Mouse (Mus musculus) ES-CJ7 (cell line): Measurements from ENCODE around the gene Ddx23.

Source experiments
- DNase-seq: peaks from one replicate; pipeline ENCODE4 v3.0.0; 2011; ENCODE audit warnings: low read depth, low spot score

The Ddx23 gene

DNA sequence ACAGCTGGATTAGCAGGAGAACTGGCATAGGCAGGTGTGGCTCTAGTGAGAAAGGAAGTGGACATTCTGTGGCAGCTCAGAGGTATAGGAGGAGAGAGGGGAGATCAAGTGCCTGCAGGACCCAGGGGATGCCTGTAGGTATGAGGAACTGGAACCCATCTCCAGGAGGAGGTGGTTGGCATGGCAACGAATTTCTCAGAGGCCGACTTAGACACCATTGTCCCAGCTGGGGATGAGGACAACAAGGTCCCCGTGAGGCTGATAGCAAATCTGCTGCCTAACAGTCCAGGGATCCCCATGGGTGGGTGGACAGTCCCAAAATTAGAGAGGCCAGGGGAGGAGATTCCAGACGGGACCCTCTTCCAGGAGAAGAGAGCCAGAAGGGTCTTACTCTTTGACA lies 29.8 kb downstream of the Ddx23 start:
- no peak for DNase-seq

DNA sequence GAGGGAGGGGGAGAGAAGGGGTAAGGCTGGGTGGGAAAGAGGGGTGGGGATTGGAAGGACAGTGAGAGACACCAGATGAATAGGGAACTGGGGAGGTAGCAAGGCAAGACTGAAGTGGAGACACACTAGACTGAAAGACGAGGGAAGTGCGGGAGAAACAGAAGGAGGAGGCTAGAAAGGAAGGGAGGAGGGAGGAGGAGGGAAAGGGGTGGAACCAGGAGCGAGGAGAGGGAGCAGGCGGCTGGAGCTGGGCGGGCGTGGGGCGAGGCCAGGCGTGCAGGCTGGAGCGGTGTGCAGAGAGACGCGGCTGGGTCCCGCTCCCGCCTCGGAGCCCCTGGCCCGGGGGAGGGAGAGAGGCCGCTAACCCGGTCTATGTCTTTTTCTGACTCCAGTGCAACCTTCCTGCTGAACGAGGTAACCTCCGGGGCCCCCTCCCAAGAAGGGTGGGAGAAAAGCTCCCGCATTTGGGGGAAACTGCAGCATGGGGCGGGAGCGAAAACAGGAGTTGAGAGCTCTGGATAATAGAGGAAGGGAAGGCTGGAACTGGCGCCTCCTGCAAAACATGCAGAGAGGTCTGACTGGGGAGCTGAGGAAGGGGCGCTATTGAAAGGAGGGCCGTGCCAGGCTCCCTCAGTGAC lies 30.5 kb downstream of the Ddx23 start:
- DNase-seq = peak; percentile 69

DNA sequence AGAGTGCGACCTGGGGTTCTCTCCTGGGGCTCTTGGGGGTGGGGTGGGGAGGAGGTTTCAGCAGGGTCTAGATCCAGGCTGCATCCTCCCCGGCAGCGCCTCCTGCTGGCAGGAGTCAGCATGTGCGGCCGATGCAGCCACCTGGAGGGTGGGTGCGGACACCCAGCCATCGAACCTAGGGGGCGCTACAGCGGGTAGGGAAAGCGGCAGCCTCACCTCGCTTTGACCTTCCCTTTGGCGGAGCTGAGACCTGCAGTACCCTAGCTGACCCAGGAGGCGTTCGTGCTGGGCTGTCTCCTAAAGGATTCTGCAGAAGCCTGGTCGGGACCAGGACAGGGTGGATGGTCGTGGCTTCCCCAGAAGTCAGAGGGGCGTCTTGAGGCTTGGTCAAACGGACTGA lies 31.2 kb downstream of the Ddx23 start:
- peak; percentile 97 for DNase-seq

DNA sequence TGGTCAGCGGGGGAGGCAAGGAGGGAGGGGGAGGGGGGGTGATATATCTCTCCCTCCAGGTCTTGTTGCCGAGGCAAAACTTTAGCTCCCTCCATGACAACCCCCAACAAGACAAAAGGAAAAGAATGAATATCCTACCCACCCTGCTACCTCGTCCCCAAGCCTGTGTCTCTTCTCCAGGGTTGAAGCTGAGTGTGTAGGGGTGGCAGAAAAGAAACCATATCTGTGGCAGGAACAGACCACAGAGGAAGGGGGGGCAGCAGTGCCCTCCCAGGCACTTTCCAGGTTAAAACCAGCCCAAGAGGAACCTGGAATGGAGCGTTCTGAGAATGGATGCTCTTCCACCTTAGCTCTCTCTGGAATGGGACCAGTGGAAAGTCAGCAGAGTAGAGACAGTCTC lies 32.2 kb downstream of the Ddx23 start, which contains the start of gene Cacnb3:
TSS of gene Cacnb3 (plus strand) at position 301 of the 400 bp plus-strand sequence.
- DNase-seq = no peak

DNA sequence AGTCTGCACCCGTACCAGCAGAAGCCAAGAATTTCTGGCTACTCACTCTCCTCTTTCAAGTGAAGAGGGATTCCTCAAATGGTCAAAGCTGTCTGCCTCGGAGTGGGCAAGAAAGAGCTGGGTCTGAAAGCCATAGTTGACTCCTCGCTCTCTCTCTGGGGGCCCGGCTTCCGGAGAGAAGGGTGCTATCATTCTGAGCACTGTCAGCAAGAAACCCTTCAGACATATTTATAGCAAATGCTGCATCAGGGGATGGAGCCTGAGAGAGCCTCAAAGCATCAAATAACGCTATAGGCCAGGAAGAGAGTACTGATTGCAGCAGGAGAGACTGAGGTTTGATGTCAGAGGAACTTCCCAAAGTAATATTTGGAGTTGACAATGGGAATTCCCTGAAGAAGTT lies 33.2 kb downstream of the Ddx23 start:
- no peak for DNase-seq

DNA sequence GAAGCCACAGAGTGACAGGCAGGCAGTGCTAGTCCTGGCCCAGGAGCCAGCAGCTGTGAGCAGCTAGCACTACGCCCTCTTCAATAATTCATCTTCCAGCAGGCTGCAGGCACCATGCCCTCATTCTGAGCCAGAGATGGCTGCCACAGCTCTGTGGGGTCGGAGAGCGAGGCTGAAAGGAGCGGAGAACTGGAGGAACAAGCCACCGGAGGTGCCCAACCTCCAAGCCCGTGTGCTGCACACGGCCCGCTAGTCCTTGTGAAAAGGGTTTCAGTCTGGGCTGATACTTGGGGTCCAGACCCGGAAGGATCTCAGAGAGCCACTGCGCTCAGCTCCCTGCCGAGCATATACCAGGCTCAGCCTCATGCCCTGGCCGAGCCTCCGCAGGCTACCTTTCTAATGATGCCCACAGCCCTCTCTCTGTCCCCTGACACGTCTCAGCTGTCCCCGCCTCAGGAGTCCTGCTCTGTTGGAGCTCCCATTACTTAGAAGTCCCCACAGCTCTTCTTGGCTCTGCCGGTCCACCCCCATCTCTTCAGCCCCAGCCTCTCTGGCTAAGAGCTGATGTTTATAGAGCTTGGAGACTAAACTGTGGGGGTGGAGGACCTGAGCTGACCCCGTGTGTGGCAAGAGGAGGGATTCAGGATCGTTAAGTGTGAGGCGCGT lies 34.0 kb downstream of the Ddx23 start:
- DNase-seq = peak; percentile 40

DNA sequence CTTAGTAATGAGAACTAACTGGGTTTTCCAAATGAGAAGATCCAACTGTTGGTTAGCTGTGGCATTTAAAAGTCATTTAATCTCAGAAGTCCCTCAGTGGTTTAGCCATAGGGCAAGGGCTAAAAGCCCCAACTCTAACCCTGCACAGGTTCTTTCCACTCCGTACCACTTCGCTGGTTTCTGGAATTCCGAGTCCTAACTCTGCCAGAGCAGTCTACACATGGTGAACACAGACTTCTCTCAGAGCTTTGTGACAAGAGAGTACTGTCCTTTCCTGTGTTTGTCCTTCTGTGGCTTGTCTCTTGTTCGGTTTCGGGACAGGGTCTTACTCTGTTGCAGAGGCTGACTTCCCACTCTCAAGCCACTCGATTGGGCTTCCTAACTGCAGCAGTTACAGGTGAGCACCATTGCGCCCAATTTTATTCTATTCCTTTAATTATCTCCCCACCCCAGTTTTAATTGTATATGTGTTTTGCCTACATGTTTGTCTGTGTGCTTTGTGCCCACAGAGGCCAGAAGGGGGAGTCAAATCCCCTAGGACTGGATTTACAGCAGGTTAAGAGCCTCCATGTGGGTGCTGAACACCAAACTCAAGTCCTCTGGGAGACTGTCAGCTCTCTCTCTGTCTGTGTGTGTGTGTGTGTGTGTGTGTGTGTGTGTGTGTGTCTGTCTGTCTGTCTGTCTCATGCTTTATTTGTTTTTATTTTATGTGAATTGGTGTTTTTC lies 36.0 kb downstream of the Ddx23 start:
- peak; percentile 75 for DNase-seq

DNA sequence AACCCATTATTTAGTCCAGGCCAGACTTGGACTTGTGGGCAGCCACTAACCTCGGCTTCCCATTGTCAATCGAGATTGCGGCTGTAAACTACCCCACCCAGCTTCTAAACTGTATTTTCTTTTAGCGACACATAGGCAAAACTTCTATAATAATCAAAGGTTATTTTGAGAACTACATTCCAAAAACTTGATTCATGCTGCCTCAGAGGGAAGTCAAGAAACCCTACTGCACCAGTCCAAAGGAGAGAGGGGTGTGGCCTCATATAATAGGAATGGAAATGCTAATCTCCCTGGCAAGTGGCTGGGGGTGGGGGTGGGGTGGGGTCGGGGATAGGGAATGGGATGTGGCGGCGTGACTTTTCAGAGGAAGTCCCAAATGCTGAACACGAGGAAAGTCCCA lies 36.6 kb downstream of the Ddx23 start:
- DNase-seq = peak; percentile 78

DNA sequence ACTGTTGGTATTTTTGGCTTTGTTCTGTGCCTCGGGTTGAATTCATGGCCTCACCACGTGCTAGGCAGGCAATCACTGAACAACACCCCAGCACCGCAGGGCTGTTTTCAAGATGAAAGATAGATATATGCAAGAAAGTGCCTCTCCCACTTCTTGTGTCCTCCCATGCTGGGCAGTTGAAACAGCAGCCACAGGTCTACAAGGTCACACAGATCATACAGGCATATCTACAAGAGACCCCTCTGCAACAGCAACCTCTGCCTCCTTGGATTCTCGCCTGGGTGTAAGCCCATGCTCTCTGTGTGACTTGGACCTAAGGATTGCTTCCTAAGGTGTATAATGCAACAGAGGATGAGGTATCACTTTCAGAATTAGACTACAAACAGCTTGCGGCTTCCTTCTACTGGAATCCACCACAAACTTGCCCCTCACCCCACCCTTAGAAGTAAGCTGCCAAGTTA lies 39.3 kb downstream of the Ddx23 start:
- no peak for DNase-seq

DNA sequence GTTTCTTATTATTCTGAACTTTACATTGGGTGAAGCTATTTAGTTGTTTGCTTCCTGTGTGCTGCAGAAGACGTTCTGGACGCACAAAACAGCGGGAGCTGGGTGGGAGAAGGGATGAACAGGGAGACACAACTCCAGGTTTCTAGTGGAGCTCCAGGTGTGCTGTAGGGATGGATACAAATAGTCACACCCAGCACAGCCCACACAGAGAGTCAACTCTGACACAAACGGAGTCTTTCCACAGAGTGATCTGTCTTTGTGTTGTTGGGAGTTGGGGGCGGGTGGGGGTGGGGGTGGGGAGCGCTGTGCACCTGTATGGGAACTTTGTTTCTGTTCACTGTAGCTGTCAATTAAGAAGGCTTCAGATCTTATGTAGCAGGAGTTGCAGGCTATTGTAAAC lies 40.0 kb downstream of the Ddx23 start:
- DNase-seq = no peak

DNA sequence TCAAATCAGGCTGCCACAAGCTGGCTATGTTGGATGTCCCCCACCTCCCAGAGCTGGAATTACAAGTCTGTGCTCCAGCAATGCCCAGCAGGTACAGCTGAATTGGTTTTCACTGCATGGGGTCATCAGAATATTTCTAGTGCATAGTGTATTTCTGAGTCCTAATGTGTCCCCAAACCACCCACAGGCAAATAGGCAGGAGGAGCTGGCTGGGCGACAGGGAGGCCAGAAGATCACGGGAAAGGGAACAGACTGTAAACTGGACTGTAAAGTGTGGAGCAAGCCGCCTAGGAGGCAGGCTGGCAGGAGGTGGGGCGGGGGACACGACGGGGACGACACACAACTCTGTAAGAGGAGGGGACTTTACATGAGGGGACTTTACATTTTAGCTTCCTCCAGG lies 40.5 kb downstream of the Ddx23 start:
- DNase-seq = no peak

DNA sequence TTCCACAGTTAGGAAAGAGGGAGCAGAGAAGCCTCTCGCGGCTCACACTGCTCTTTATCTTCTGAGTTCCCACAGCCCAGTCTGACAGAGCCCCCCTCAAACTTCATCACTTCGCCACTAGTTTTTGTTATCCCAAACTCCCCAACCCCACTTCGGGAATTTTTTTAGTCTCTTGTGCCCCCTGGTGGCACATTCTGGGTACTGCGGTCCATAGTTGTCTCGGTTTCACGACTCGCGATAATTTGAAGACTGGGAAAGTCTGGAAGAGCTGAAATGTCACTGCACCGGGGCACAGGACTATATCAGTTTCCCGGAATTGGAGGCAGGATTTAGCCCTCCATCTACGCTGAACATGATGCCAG lies 45.5 kb downstream of the Ddx23 start:
- peak; percentile 76 for DNase-seq

DNA sequence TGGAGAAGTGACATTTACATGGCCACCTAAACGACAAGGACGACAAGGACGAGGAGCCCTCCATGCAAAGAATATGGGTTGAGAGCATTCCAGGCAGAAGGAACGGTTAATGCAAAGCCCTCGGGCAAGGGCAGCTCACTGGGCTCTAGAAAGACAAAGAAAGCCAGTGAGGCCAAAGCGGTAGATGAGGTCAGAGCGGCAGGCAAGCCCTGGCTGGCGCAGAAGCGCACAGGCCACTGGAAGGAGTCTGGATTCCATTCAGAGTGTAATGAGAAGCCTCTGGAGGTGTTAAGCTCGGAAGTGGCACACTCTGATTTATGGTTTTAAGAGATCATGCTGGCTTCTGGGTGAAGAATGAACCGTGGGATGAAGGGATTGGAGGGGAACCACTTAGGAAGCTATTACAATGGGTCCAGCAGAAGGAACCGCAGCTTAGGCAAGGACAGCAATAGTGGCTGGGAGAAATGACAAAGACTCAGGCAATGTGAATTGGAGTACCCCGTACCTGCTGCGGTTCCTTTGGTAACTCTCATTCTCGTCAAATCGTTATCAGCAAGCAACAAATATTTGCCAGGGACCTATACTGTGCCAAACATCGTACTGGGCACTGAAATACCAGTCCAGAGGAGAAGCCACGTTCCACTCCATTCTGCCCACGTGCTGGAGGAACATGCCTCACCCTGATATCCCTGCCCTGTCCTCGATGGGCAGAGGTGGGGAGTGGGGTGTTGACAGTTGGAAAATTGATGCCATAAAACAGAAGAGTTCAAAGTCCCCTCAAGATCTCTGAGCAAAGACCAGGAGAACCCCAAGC lies 46.1 kb downstream of the Ddx23 start:
- no peak for DNase-seq

DNA sequence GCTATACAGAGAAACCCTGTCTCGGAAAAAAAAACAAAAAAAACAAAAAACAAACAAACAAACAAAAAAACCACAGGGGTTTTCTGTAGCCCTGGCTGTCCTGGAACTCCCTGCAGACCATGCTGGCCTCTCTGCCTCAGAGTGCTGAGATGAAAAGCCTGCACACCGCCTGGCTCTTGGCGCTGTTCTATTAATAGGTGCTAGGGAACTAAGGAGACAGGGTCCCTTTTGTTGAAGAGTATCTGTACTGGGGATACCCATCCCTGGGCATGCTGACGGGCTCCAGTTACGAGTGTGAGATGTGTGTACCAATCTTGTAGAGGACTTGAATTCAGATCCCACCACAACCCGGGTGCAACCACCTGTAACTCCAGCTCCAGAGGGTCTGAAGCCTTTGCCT lies 46.9 kb downstream of the Ddx23 start:
- DNase-seq = no peak

DNA sequence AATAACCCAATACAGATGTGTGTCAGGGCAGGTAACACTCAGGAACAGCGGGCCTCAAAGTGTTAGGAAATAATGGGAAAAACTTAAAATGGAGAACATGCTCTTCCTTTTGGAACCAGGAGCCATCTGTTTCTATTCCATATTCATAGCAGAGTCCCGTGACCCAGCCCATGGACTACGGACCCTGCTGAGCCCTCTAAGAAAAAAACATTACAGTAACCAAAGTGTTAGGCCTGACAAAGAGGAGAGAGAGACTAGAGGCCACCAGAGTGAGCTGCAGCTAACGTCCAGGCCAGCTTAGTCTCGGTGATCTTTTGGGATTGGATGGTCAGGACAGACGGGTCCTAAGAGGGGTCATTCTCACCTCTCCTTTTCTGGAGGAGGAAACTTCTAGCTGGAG lies 47.7 kb downstream of the Ddx23 start:
- no peak for DNase-seq

DNA sequence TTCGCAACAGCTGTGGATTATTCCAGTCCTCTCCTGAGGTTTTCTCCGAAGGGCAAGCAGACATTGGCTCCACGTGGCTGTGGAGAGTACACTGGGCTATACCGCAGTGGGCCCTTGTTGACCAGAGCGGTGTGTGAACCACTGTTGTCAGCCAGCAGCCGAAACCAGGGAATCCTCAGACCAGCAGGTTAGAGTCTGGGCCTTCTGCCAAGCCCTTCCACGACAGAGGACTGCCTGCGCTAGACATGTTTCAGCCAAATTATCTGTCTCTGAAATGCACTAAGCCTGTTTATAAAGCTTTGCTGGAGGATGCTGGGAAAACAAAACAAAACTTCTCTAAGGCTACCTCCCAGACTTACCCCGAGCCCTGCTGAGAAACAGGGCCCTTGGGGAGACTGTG lies 48.1 kb downstream of the Ddx23 start:
- no peak for DNase-seq

DNA sequence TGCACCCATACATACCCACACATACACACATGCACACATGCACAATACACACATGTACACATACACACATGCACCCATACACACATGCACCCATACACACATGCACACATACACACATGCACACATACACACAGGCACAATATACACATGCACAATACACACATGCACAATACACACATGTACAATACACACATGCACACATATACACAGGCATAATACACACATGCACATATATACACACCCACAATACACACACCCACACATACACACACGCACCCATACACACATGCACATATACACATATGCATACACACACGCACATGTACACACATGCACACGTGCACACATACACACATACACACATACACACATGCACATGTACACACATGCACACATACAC lies 50.5 kb downstream of the Ddx23 start:
- DNase-seq = no peak

DNA sequence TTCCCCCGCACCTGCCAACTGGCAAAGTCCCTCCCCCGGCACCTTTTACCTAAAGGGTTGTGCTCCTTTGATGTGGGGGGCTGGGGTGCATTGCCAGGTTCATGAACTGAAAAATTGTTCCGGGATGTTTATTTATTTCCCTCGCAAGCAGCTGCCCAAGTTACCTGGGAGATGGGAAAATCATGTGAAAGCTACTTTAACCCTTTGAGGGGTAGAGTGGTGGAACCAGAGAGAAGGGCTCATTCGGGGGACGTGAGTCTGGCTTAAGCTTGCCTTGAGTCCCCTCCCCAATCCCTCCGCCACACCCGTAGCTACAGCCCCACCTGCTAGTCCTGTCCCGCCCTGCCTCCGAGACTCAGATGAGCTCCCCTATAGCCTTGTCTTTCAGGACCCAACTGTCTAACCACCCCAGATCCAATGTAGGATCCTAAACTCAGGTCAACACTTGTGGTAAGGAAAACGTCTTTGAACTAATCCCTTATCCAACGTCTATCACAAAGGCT lies 52.5 kb downstream of the Ddx23 start:
- DNase-seq = peak; percentile 64

DNA sequence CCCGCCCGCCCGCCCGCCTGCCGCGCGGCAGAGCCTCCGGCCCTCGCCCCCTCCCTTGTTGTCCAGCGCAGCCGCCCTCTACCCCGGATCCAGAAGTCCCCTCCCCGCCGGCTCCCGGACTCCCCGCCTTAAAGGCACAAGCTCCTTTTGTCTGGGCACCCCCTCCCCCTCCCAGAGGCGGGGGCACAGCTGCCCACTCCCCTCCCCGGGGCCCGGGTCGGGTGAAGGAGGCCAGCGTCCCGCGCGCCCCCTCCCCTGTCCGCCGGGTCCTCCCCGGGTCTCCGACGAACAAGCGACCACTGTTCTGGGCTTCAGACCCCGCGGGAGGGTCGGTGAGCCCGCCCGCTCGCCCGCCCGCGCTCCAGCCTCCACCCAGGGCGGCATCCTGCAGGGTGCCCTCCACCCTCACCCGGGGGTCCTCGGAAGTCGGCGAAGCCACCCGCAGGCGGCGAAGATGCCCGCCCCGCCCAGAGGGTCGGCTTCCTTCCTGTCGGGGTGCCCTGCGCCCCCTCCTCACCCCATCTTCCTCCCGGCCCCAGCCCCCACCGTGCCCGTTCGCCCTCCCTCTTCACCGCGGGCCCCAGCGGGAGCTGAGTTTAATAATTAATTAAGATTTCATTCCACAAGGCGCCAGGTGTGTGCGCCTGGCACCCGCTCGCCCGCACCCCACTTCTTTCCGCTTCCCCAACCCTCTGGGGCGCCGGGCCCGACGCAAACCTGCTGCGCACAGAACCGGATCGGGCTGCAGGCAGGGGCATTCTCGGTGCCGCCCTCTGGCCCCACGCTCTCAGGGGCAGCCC lies 53.2 kb downstream of the Ddx23 start, which contains the start of gene Adcy6:
TSS of gene Adcy6 (minus strand) at position 746 of the 800 bp plus-strand sequence.
- DNase-seq = no peak

DNA sequence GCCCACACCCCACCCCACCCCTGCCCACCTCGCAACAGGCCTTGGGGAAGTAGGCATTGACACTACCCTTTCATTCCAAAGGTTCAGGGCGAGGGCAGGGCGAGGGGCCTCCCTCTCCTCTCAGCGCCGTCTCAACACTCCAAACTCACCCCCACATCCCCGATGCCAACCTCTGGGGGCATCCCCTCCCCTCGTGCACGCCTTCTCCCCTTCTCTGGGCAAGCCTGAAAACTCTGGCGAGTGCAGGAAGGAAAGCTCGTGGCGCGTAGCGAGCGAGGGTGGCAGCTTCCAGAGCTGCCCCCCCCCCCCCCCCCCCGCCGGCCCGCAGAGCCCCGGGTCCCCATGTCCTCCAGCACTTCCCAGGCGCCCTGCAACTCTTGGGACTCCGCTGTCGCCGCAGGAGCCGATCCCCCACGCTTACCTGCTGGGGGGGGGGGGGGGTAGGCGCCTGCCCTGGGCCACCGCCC lies 53.9 kb downstream of the Ddx23 start:
- no peak for DNase-seq
